Mouse (Mus musculus) ES-Bruce4 (cell line): ENCODE results near the gene Il10.

ENCODE experiments used
- CTCF ChIP-seq: IDR thresholded peaks from one replicate; pipeline ENCODE4 v1.8.1; 2011; ENCODE audit warnings: low read depth, low read length
- POLR2A ChIP-seq: IDR thresholded peaks from one replicate; pipeline ENCODE4 v1.8.1; 2011; ENCODE audit warnings: low read length; ENCODE audit not compliant: insufficient read depth

DNA sequence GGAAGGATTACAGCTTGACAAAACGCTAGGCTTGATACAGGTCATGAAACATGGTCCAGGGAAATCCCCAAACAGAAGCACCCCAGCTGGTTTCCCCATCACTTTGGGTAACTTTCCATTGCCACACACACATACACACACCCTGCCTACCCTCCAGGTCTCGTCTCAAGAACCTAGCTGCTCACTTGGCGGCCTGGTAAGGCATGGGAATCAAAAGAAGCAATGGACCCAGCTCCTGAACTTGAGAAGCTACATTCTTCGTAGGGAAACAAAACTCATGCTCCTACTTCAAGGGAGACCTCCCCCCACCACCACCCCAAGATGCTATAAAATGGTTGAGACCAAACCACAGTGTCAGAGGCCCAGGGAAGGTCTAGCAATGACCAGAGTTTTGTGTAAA is 19.9 kb upstream of the Il10 start:
- TF ChIP-seq CTCF (no peak), POLR2A (no peak)
